Mouse (Mus musculus): ENCODE data around the gene Synrg. TPM values are rescaled to one million over a fixed set of nuclear protein-coding genes. Genes with fewer than 3 reads are reported as not detected.

The Synrg gene
- polyA plus RNA-seq, 1 experiment, result 21.0 TPM

DNA sequence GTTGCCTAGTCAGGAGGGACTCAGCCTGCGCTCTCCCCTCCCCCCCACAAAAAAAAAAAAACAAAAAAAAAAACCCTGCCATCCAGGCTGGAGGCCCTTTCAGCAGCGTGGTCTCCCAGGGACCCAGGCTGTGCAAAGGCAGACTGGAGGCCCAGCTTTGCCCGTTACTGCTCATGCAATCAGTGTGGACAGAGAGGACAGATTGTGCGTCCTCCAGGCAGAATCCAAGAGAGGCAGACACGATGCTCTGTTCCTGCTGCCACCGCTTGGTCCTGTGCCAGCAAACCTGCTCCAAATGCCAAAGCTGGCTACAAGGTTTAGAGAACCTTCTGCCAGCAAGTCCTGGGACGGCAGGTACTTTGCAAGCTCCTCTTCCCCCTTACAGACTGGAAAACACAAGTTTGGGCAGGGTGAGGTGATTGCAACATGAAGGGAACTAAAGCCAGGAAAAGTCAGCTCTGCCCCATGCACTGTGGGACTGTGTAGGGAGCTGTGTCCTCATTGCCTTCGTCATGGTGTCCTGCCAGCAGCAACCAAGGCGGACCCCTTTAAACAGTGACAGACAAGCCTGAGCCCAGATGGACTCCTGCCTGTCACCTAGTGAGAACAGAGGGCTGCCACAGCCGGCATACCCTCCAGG lies 89.4 kb downstream of the Synrg start:
- no peaks in the 10 kb centered on the region for H3K4me1 ChIP-seq (ENCODE audit: control insufficient read depth, insufficient read depth, low read length)

GRCm38 (mm10) chr11:84057418-84057817 lies 93.2 kb downstream of the Synrg start:
- H3K4me1 ChIP-seq (ENCODE audit: control insufficient read depth, insufficient read depth, low read length), result no peaks in the 10 kb centered on the region
- no peak overlapping the region for H3K4me3 ChIP-seq (ENCODE audit: insufficient read depth, low read depth, low read length)
- no peaks in the 10 kb centered on the region for H3K36me3 ChIP-seq (ENCODE audit: control insufficient read depth, insufficient read depth, low read length)
- TF ChIP-seq CTCF (conservative IDR thresholded peaks at IDR 0.05; ENCODE audit: insufficient read depth, insufficient read length, low read depth, low read length) (no peak), POLR2A (IDR thresholded peaks at IDR 0.05; ENCODE audit: low read depth, low read length) (no peak)
- H3K27me3 ChIP-seq (replicated peaks; ENCODE audit: control insufficient read depth, insufficient read depth, low read length), result no peaks in the 10 kb centered on the region
- no peak for DNase-seq
- H3K27ac ChIP-seq (ENCODE audit: insufficient read depth, low read depth, low read length), result no peak overlapping the region
- WGBS, result 75% methylated on average over 2 of the region's 2 CpGs

More for the DNA sequence above, 89.4 kb downstream of the Synrg start:
- Histone ChIP-seq H3K36me3 (ENCODE audit: control insufficient read depth, insufficient read depth, low read length) (no peaks in the 10 kb centered on the region), H3K27me3 (replicated peaks; ENCODE audit: control insufficient read depth, insufficient read depth, low read length) (no peaks in the 10 kb centered on the region), H3K27ac (ENCODE audit: insufficient read depth, low read depth, low read length) (no peak overlapping the region), H3K4me3 (ENCODE audit: insufficient read depth, low read depth, low read length) (no peak overlapping the region)
- WGBS, result 65% methylated on average over 10 of the region's 10 CpGs
- TF ChIP-seq CTCF (conservative IDR thresholded peaks at IDR 0.05; ENCODE audit: insufficient read depth, insufficient read length, low read depth, low read length) (no peak), POLR2A (IDR thresholded peaks at IDR 0.05; ENCODE audit: low read depth, low read length) (no peak)
- DNase-seq, result peak; percentile 37

GRCm38 (mm10) chr11:84059784-84060183 lies 95.6 kb downstream of the Synrg start:
- Histone ChIP-seq H3K4me1 (ENCODE audit: control insufficient read depth, insufficient read depth, low read length) (no peaks in the 10 kb centered on the region), H3K27ac (ENCODE audit: insufficient read depth, low read depth, low read length) (no peak overlapping the region), H3K27me3 (replicated peaks; ENCODE audit: control insufficient read depth, insufficient read depth, low read length) (no peaks in the 10 kb centered on the region), H3K36me3 (ENCODE audit: control insufficient read depth, insufficient read depth, low read length) (no peaks in the 10 kb centered on the region), H3K4me3 (ENCODE audit: insufficient read depth, low read depth, low read length) (no peak overlapping the region)
- DNase-seq, result no peak
- no peak for TF ChIP-seq POLR2A (IDR thresholded peaks at IDR 0.05; ENCODE audit: low read depth, low read length)
- TF ChIP-seq CTCF (conservative IDR thresholded peaks at IDR 0.05; ENCODE audit: insufficient read depth, insufficient read length, low read depth, low read length), result no peak
- 95% methylated on average over 2 of the region's 2 CpGs for WGBS

DNA sequence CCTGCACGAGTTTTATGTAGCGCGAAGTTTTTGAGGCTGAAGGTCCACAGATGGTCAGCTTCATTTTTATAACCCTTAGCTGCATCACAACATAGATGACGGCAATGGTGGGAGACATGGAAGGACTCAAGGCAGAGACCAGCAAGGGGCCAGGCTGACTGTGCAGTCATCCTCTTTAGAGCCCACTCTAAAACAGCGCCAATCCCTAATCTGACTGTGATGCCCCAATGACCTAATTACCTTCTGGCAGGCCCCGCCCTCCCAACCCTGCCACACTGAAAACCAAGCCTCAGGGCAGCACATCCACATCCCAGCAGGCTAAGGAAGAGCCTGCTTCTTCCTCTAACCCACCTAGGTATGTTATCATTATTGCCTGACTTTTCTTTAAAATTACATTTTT lies 96.4 kb downstream of the Synrg start:
- WGBS, result 75% methylated on average over 6 of the region's 6 CpGs
- H3K27ac ChIP-seq (ENCODE audit: insufficient read depth, low read depth, low read length), result no peak overlapping the region
- no peak for DNase-seq

GRCm38 (mm10) chr11:84061881-84062280 lies 97.7 kb downstream of the Synrg start:
- 91% methylated on average over 2 of the region's 2 CpGs for WGBS
- no peak for DNase-seq
- Histone ChIP-seq H3K36me3 (ENCODE audit: control insufficient read depth, insufficient read depth, low read length) (no peaks in the 10 kb centered on the region), H3K4me3 (ENCODE audit: insufficient read depth, low read depth, low read length) (no peak overlapping the region), H3K27ac (ENCODE audit: insufficient read depth, low read depth, low read length) (no peak overlapping the region), H3K4me1 (ENCODE audit: control insufficient read depth, insufficient read depth, low read length) (peaks cover 5% of the 10 kb centered on the region), H3K27me3 (replicated peaks; ENCODE audit: control insufficient read depth, insufficient read depth, low read length) (no peaks in the 10 kb centered on the region)
- no peak for TF ChIP-seq POLR2A (IDR thresholded peaks at IDR 0.05; ENCODE audit: low read depth, low read length)
- no peak for TF ChIP-seq CTCF (conservative IDR thresholded peaks at IDR 0.05; ENCODE audit: insufficient read depth, insufficient read length, low read depth, low read length)

More for the DNA sequence above, 96.4 kb downstream of the Synrg start:
- TF ChIP-seq CTCF (conservative IDR thresholded peaks at IDR 0.05; ENCODE audit: insufficient read depth, insufficient read length, low read depth, low read length) (no peak), POLR2A (IDR thresholded peaks at IDR 0.05; ENCODE audit: low read depth, low read length) (no peak)
- no peak overlapping the region for H3K4me3 ChIP-seq (ENCODE audit: insufficient read depth, low read depth, low read length)
- no peaks in the 10 kb centered on the region for H3K27me3 ChIP-seq (replicated peaks; ENCODE audit: control insufficient read depth, insufficient read depth, low read length)
- H3K36me3 ChIP-seq (ENCODE audit: control insufficient read depth, insufficient read depth, low read length), result no peaks in the 10 kb centered on the region
- no peaks in the 10 kb centered on the region for H3K4me1 ChIP-seq (ENCODE audit: control insufficient read depth, insufficient read depth, low read length)

GRCm38 (mm10) chr11:84062805-84063204 lies 98.6 kb downstream of the Synrg start:
- DNase-seq, result peak; percentile 29
- TF ChIP-seq CTCF (conservative IDR thresholded peaks at IDR 0.05; ENCODE audit: insufficient read depth, insufficient read length, low read depth, low read length) (no peak), POLR2A (IDR thresholded peaks at IDR 0.05; ENCODE audit: low read depth, low read length) (no peak)
- WGBS, result 37% methylated on average over 2 of the region's 2 CpGs
- no peaks in the 10 kb centered on the region for H3K27me3 ChIP-seq (replicated peaks; ENCODE audit: control insufficient read depth, insufficient read depth, low read length)
- H3K4me1 ChIP-seq (ENCODE audit: control insufficient read depth, insufficient read depth, low read length), result peaks cover 5% of the 10 kb centered on the region
- H3K27ac ChIP-seq (ENCODE audit: insufficient read depth, low read depth, low read length), result no peak overlapping the region
- H3K36me3 ChIP-seq (ENCODE audit: control insufficient read depth, insufficient read depth, low read length), result no peaks in the 10 kb centered on the region
- H3K4me3 ChIP-seq (ENCODE audit: insufficient read depth, low read depth, low read length), result no peak overlapping the region

GRCm38 (mm10) chr11:84063631-84064209 lies 99.5 kb downstream of the Synrg start:
- DNase-seq, result no peak
- 93% methylated on average over 3 of the region's 3 CpGs for WGBS
- Histone ChIP-seq H3K27me3 (replicated peaks; ENCODE audit: control insufficient read depth, insufficient read depth, low read length) (no peaks in the 10 kb centered on the region), H3K27ac (ENCODE audit: insufficient read depth, low read depth, low read length) (no peak overlapping the region), H3K4me3 (ENCODE audit: insufficient read depth, low read depth, low read length) (no peak overlapping the region), H3K36me3 (ENCODE audit: control insufficient read depth, insufficient read depth, low read length) (no peaks in the 10 kb centered on the region), H3K4me1 (ENCODE audit: control insufficient read depth, insufficient read depth, low read length) (peaks cover 8% of the 10 kb centered on the region)
- TF ChIP-seq POLR2A (IDR thresholded peaks at IDR 0.05; ENCODE audit: low read depth, low read length) (no peak), CTCF (conservative IDR thresholded peaks at IDR 0.05; ENCODE audit: insufficient read depth, insufficient read length, low read depth, low read length) (no peak)

Data from kidney, adult 2 months (tissue).